Mouse (Mus musculus) forebrain, postnatal 0 days (tissue): Measurements from ENCODE around the gene Psmb3. TPM values are rescaled to one million over a fixed set of nuclear protein-coding genes. Genes with fewer than 3 reads are reported as not detected.

Source experiments
- ATAC-seq: fragments of 200-750 bp; cut with Nextera tagmentation; 2 replicates; pipeline ENCODE4 v1.8.0; 2017; ENCODE audit warnings: mild to moderate bottlenecking, moderate library complexity
- DNase-seq: peaks from one replicate; pipeline ENCODE4 v3.0.0-alpha.2; 2015
- H3K27ac ChIP-seq: fragments of 300-500 bp; sonication (generic); 2 replicates; pipeline ENCODE4 v1.5.1; 2014; ENCODE audit warnings: low read depth, mild to moderate bottlenecking, antibody characterized with exemption, low read length, moderate library complexity, mixed read lengths
- H3K27me3 ChIP-seq: fragments of 300-500 bp; sonication (generic); 2 replicates; pipeline ENCODE4 v1.6.1; 2014; ENCODE audit warnings: mild to moderate bottlenecking, low read length, mixed read lengths; ENCODE audit not compliant: insufficient read depth
- H3K36me3 ChIP-seq: fragments of 300-500 bp; sonication (generic); 2 replicates; pipeline ENCODE4 v1.6.1; 2014; ENCODE audit warnings: mild to moderate bottlenecking, moderate library complexity; ENCODE audit not compliant: insufficient read depth
- H3K4me1 ChIP-seq: fragments of 300-500 bp; sonication (generic); 2 replicates; pipeline ENCODE4 v1.6.1; 2014; ENCODE audit warnings: antibody characterized with exemption; ENCODE audit not compliant: insufficient read depth
- H3K4me2 ChIP-seq: fragments of 300-500 bp; sonication (generic); 2 replicates; pipeline ENCODE4 v1.6.1; 2014; ENCODE audit warnings: low read depth, mild to moderate bottlenecking, moderate library complexity
- H3K4me3 ChIP-seq: fragments of 300-500 bp; sonication (generic); 2 replicates; pipeline ENCODE4 v1.5.1; 2014; ENCODE audit warnings: low read depth, low read length, mixed read lengths
- H3K9ac ChIP-seq: fragments of 300-500 bp; sonication (generic); 2 replicates; pipeline ENCODE4 v1.6.1; 2014; ENCODE audit warnings: mild to moderate bottlenecking
- H3K9me3 ChIP-seq: fragments of 300-500 bp; sonication (generic); 2 replicates; pipeline ENCODE4 v1.6.1; 2016; ENCODE audit warnings: low read length
- CTCF ChIP-seq: sonication (generic); IDR thresholded peaks from 2 replicates; pipeline ENCODE4 v1.5.1; 2016; ENCODE audit warnings: antibody characterized with exemption, control low read depth, low read depth
- WGBS: fragments of 180-500 bp; shearing (Covaris S2); extraction: QIAGEN DNeasy Blood & Tissue Kit; methylation state at CpG from one replicate; pipeline ENCODE4 v1.1.7; 2014; 5-methylcytosine and 5-hydroxymethylcytosine counted together
- polyA plus RNA-seq: library from polyadenylated mRNA; unstranded; fragments of >200 nt; fragmentation: Nextera tagmentation; extraction: Ambion mirVana; gene quantifications from 2 replicates; pipeline ENCODE4 v1.2.1, GENCODE M21; 2015
- total RNA-seq: library from RNA; depleted of rRNA; stranded (reverse); fragments of >200 nt; gene quantifications from 2 replicates; pipeline ENCODE4 v1.2.3, GENCODE M21; 2014

Gene Psmb3
- total and polyA plus RNA-seq, 2 experiments from 2014 or later = 322 to 499 TPM

DNA sequence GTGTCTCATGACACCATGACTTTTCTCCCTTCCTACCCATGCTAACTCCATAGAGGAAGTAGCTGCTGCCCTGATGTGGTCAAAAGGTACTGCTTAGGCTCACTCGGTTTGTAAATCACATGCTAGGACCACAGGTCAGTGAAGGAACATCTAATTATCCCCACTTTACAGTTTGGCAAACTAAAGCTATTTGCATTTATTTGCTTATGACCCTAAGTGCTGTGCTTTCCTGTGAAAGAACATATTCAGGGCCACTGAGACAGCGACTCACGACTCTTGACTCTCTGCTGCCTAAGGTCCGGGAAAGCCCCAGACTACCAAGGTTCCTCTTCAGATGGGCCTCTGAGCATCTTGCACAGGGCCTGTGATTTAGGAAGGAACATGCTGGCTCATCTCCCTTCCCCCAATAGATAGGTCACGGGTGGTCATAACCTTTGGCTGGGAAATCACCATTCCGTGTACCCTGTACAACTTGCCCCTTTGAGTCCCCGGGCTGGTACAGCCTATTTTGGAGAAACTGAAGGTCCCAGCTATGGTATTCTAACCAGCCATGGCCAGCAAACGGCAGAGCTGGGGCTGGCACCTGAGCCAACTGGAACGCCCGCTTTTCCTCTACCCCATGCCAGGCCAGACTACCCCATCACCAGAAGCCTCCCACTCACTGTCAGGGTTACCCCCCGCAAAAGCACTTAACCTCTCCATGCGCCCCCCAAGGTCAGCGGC lies 43.8 kb upstream of the Psmb3 start:
- TF ChIP-seq CTCF = no peak
- ATAC-seq (no peak), DNase-seq (no peak)
- 13% methylated on average over 13 of the region's 13 CpGs for WGBS
- peak overlapping the region; percentile 78 for H3K9ac ChIP-seq
- H3K4me2 ChIP-seq = peak overlapping the region; percentile 83
- H3K27ac ChIP-seq = peak overlapping the region; percentile 67; the same call in 1 of the 2 replicates
- H3K36me3 ChIP-seq = no peaks in the 10 kb centered on the region
- H3K27me3 ChIP-seq = 0 out of 2 replicates have a peak, but pooled peaks cover 7% of the 10 kb centered on the region
- H3K4me1 ChIP-seq = peaks cover 11% of the 10 kb centered on the region; the same call in 1 of the 2 replicates
- H3K4me3 ChIP-seq = peak overlapping the region; percentile 55
- H3K9me3 ChIP-seq = no peaks in the 10 kb centered on the region

DNA sequence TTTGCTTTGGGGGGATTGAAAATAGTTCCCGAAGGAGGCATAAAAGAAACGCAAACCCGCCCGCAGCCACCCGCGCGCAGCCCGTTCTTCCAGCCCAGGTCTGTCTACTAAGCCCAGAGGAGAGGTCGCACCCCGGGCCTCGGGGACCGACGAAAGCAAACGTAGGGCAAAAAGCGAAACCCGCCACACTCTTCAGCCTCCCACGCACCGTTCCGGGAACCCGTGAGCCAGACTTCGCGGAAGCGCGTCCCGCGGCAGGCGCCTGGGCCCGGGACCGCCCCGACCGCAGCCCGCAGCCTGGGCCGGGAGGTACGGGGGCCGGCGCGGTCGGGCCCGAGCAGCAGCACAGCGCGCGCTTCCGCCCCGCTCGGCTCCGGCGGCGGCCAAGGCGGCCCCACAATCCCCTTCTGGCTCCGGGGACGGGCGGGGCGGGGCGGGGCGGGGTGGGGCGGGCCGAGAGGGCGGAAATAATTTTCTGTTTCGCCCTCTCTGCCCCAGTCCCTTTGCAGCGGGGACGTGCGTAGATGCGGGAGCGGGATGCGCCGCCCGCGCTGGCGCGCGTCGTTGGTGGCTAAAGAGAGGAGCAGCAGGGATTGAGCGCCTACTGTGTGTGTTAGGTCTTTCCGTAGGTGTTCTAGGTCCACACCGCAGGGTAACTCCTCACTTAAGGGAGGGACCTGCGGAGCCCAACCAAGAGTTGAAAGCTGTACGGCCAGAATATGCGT lies 43.0 kb upstream of the Psmb3 start:
- under 1% methylated on average over 74 of the region's 78 CpGs for WGBS

DNA sequence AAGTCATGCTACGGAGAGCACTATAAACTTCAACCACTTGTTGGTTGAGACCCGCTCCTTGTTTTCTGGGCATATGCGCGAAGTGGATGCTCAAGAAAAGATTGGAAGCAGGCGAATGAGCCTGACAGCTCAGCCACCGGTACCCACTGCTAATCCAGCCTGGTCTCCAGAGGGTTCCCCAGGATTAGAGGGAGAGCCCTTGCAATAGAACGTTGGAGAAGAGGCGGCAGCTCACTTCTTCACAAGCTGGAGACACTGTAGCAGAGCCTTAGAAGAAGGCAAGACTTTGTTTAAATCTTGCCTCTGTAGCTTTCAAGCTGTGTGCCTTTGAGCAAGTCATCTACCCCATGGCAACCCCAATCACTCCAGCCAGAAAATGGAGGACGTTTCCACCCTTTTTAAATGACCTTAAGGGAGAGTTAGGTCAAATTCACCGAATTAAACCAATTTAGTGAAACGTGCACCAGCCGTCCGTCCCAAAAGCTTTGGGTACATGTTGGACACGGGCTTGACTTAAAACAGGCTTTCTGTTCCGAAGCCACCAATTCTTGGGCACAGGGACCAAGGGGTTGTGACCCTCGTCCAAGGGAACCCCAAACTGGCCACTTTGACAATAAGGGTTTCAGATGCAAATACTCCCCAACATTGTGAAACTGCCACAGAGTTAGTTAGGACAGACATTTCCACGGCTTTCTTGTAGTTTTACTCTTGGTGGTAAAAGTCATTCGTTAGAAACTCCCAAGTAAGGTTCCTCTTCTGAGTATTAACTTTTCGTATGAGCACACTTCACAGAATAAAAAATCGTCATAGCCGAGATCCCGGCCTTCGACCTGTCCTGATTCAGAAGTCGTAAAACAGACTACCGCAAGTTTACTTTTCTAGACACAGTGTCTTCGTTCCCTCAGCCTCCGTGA lies 42.2 kb upstream of the Psmb3 start:
- peak overlapping the region; percentile 55 for H3K4me3 ChIP-seq
- DNase-seq = no peak
- H3K9me3 ChIP-seq = no peaks in the 10 kb centered on the region
- 6% methylated on average over 27 of the region's 27 CpGs for WGBS
- no peak for TF ChIP-seq CTCF
- H3K36me3 ChIP-seq = no peaks in the 10 kb centered on the region
- peak overlapping the region; percentile 78 for H3K9ac ChIP-seq
- H3K27me3 ChIP-seq = 0 out of 2 replicates have a peak, but pooled peaks cover 7% of the 10 kb centered on the region
- no peak overlapping the region for H3K27ac ChIP-seq
- peaks cover 14% of the 10 kb centered on the region; the same call in 1 of the 2 replicates for H3K4me1 ChIP-seq
- peak overlapping the region; percentile 83 for H3K4me2 ChIP-seq
- no peak; the same call in 1 of the 2 replicates for ATAC-seq

More for the DNA sequence above, 43.0 kb upstream of the Psmb3 start:
- no peaks in the 10 kb centered on the region for H3K36me3 ChIP-seq
- peak overlapping the region; percentile 67 for H3K27ac ChIP-seq
- DNase-seq (peak; percentile 78), ATAC-seq (peak; percentile 90)
- 0 out of 2 replicates have a peak, but pooled peaks cover 7% of the 10 kb centered on the region for H3K27me3 ChIP-seq
- no peak for TF ChIP-seq CTCF
- H3K4me2 ChIP-seq = peak overlapping the region; percentile 83
- H3K4me3 ChIP-seq = peak overlapping the region; percentile 55
- H3K9me3 ChIP-seq = no peaks in the 10 kb centered on the region
- H3K4me1 ChIP-seq = peaks cover 14% of the 10 kb centered on the region; the same call in 1 of the 2 replicates
- H3K9ac ChIP-seq = peak overlapping the region; percentile 78

DNA sequence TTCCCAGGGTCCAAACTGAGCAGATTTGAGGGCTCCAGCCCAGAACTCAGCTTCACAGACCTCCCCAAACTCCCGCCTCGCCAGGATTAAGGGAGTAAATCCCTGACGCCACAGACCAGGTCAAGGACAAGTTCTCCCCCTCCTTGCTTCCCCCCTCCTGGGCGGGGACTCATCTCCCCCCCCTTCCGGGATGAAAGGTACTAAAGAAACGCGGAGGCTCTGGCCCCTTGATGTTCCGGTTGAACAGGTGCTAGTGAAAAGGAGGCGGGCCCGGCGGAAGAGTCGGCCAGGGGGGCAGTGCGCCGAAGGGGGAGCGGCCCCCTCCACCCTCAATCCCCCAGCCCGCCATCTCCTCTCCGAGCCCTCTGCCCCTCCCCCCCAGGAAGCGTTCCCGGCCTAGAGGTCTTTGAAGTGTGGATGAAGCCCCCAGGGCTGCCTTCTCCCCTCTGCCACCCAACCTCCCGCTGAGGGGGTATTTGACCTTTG lies 41.5 kb upstream of the Psmb3 start:
- no peak for ATAC-seq
- H3K4me1 ChIP-seq = peaks cover 14% of the 10 kb centered on the region; the same call in 1 of the 2 replicates
- WGBS = under 1% methylated on average over 20 of the region's 20 CpGs
- no peaks in the 10 kb centered on the region; the same call in 1 of the 2 replicates for H3K36me3 ChIP-seq
- TF ChIP-seq CTCF = no peak
- no peak overlapping the region for H3K27ac ChIP-seq
- DNase-seq = no peak
- 0 out of 2 replicates have a peak, but pooled peaks cover 7% of the 10 kb centered on the region for H3K27me3 ChIP-seq
- 0 out of 2 replicates have a peak overlapping the region, but pooled peaks have one; percentile 2 for H3K4me3 ChIP-seq
- no peak overlapping the region for H3K9ac ChIP-seq
- H3K4me2 ChIP-seq = peak overlapping the region; percentile 81
- no peaks in the 10 kb centered on the region for H3K9me3 ChIP-seq

DNA sequence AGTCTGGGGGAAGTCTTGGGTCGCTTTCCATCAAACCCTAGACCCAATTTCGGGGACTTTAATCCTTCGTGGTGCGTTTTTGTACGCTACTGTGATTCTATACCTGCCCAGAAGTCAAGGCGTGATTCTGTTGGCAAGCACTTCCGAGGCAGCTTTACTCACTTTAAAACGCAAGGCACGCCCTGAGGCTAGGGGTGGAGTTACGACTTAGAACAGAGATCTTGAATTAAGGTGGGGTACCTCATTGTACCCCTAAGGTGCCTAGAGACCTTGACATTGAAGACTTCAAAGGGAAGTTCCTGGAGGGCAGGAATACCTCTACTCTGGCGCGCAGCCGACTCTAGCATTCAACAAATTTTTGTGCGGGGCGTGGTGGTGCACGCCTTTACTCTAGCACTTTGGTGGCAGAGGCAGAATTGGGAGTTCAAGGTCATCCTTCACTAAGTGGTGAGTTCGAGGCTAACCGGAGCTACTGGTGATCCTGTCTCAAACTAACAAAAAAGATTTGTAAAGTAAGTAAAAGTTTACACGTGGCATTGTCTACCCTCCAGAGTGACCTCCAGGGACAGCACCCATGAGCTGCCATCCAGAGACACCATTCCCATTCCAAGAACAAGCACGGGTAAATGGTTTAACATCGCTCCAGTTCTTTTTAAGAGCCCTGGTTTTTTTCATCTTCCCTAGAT lies 40.8 kb upstream of the Psmb3 start:
- H3K27me3 ChIP-seq = 0 out of 2 replicates have a peak, but pooled peaks cover 7% of the 10 kb centered on the region
- H3K9ac ChIP-seq = peak overlapping the region; percentile 68; the same call in 1 of the 2 replicates
- peaks cover 5% of the 10 kb centered on the region for H3K36me3 ChIP-seq
- H3K9me3 ChIP-seq = no peaks in the 10 kb centered on the region
- 3% methylated on average over 21 of the region's 21 CpGs for WGBS
- no peak for TF ChIP-seq CTCF
- DNase-seq = no peak
- H3K4me1 ChIP-seq = peaks cover 14% of the 10 kb centered on the region; the same call in 1 of the 2 replicates
- H3K27ac ChIP-seq = no peak overlapping the region
- H3K4me3 ChIP-seq = peak overlapping the region; percentile 79
- peak overlapping the region; percentile 81 for H3K4me2 ChIP-seq
- ATAC-seq = no peak
